Mouse (Mus musculus) neutrophil, adult 65 days (primary cell): Measurements from ENCODE around the gene Txndc16. TPM values are rescaled to one million over a fixed set of nuclear protein-coding genes. Genes with fewer than 3 reads are reported as not detected.

ENCODE experiments used
- total RNA-seq: library from RNA; stranded (reverse); gene quantifications from 2 replicates; pipeline ENCODE4 v1.2.4, GENCODE M21; 2023

Gene Txndc16
- 21.3 and 26.5 TPM in 2 replicates for total RNA-seq

DNA sequence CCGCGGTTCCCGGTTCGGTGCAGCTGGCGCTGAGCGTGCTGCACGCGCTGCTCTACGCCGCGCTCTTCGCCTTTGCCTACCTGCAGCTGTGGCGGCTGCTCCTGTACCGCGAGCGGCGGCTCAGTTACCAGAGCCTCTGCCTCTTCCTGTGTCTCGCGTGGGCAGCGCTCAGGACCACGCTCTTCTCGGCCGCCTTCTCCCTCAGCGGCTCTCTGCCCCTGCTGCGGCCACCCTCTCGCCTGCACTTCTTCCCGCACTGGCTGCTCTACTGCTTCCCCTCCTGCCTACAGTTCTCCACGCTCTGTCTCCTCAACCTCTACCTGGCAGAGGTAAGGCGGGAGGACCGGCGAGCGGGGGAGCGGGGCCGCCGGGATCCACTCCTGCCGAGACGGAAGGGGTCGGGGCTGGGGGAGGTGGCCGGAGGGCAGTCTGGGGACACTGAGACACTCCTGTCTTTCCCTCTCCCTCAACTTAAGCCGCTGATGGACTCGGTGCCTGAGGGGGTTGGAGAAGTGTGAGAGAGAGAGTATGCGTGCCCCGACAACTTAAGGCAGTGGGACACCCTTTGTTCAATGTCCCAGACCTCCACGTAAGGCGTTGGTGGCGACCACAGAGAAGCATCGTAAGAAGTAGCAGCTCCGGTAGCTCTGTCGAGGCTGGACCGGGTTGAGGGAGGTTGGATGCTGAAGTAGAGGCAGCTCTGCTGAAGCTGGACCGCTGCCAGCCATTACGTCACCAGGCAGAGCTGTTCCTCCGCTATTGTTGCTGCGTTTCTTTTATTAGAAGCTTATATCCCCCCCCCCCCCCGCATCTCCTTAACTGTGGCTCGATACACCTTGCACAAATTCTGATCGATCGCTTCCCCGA is at the start of gene Txndc16:
Gene Txndc16, minus strand, starts transcription at position 239 of the 867 bp plus-strand sequence.

GRCm38 (mm10) chr14:45219281-45220089 is 643 bp downstream of the Txndc16 start, which contains the start of gene Gpr137c:
TSS of gene Gpr137c (plus strand) at chr14:45219717.

Other genes starting within 250 kb of the Txndc16 start
- gene Ptger2, start 232.1 kb downstream of the Txndc16 start, total RNA-seq = 32.0 and 34.8 TPM in 2 replicates
- gene Gpr137c, start 611 bp downstream of the Txndc16 start, total RNA-seq = 3.3 and 4.3 TPM in 2 replicates
- 80.1 and 112 TPM in 2 replicates for gene Ero1l, start 98.4 kb upstream of the Txndc16 start, total RNA-seq
- 72.0 and 82.5 TPM in 2 replicates for gene Psmc6, start 109.5 kb upstream of the Txndc16 start, total RNA-seq
- gene Styx, start 130.8 kb upstream of the Txndc16 start, total RNA-seq = 8.5 and 10.1 TPM in 2 replicates
- 4.0 and 4.2 TPM in 2 replicates for gene Gnpnat1, start 184.6 kb upstream of the Txndc16 start, total RNA-seq